Mouse (Mus musculus) hindbrain, embryonic 14.5 days (tissue): ENCODE data around the gene Lenep. TPM values are rescaled to one million over a fixed set of nuclear protein-coding genes. Genes with fewer than 3 reads are reported as not detected.
"Not testable (repeated sequence)": the region's sequence is repeated elsewhere in the genome, so short reads cannot be mapped to it uniquely, and the experiment has no call there.

Experiments
- ATAC-seq: fragments of 200-750 bp; cut with Nextera tagmentation; 2 replicates; pipeline ENCODE4 v1.8.0; 2017; ENCODE audit warnings: moderate number of reproducible peaks, mild to moderate bottlenecking, moderate TSS enrichment, moderate library complexity; ENCODE audit not compliant: low FRiP score
- DNase-seq: peaks from one replicate; pipeline ENCODE4 v3.0.0-alpha.2; 2015; ENCODE audit warnings: low spot score
- H3K27ac ChIP-seq: fragments of 300-500 bp; sonication (generic); 2 replicates; pipeline ENCODE4 v1.5.1; 2014; ENCODE audit warnings: mild to moderate bottlenecking, moderate library complexity
- H3K27me3 ChIP-seq: fragments of 300-500 bp; sonication (generic); 2 replicates; pipeline ENCODE4 v1.6.1; 2014; ENCODE audit warnings: mild to moderate bottlenecking, low read length, mixed read lengths; ENCODE audit not compliant: control insufficient read depth, insufficient read depth
- H3K36me3 ChIP-seq: fragments of 300-500 bp; sonication (generic); replicated peaks from 2 replicates; pipeline ENCODE4 v1.6.1; 2014; ENCODE audit not compliant: control insufficient read depth, insufficient read depth
- H3K4me1 ChIP-seq: fragments of 300-500 bp; sonication (generic); replicated peaks from 2 replicates; pipeline ENCODE4 v1.6.1; 2014; ENCODE audit warnings: antibody characterized with exemption, low read length, mixed read lengths; ENCODE audit not compliant: control insufficient read depth, insufficient read depth
- H3K4me2 ChIP-seq: fragments of 300-500 bp; sonication (generic); replicated peaks from 2 replicates; pipeline ENCODE4 v1.6.1; 2014; ENCODE audit warnings: mild to moderate bottlenecking, moderate library complexity
- H3K4me3 ChIP-seq: fragments of 300-500 bp; sonication (generic); replicated peaks from 2 replicates; pipeline ENCODE4 v1.5.1; 2014; ENCODE audit warnings: mild to moderate bottlenecking, low read length
- H3K9ac ChIP-seq: fragments of 300-500 bp; sonication (generic); 2 replicates; pipeline ENCODE4 v1.6.1; 2014
- H3K9me3 ChIP-seq: fragments of 300-500 bp; sonication (generic); 2 replicates; pipeline ENCODE4 v1.6.1; 2016; ENCODE audit warnings: low read length; ENCODE audit not compliant: control insufficient read depth
- WGBS: fragments of 180-500 bp; shearing (Covaris S2); extraction: QIAGEN DNeasy Blood & Tissue Kit; methylation state at CpG from one replicate; pipeline ENCODE4 v1.1.7; 2014; 5-methylcytosine and 5-hydroxymethylcytosine counted together
- polyA plus RNA-seq: library from polyadenylated mRNA; unstranded; fragments of >200 nt; fragmentation: Nextera tagmentation; extraction: Ambion mirVana; gene quantifications from 2 replicates; pipeline ENCODE4 v1.2.1, GENCODE M21; 2014

Lenep gene
- polyA plus RNA-seq, 1 experiment from 2014 or later = not detected

- ATAC-seq = no peak
- no peak overlapping the region for H3K27ac ChIP-seq
- no peak for DNase-seq
- H3K4me2 ChIP-seq = no peak overlapping the region
- no peaks in the 10 kb centered on the region for H3K9me3 ChIP-seq
- H3K4me3 ChIP-seq = no peak overlapping the region
- peaks cover 18% of the 10 kb centered on the region for H3K4me1 ChIP-seq
- H3K27me3 ChIP-seq = no peaks in the 10 kb centered on the region
- WGBS = 96% methylated on average over 8 of the region's 8 CpGs
- H3K9ac ChIP-seq = no peak overlapping the region
- H3K36me3 ChIP-seq = peaks cover 34% of the 10 kb centered on the region
Observed at GRCm38 (mm10) chr3:89432606-89433005, 30.0 kb upstream of the Lenep start.

GRCm38 (mm10) chr3:89430171-89431159 lies 27.9 kb upstream of the Lenep start, which contains the start of gene Pygo2:
Gene Pygo2, plus strand, starts transcription at chr3:89430214.
- H3K4me1 ChIP-seq = peaks cover 15% of the 10 kb centered on the region
- H3K36me3 ChIP-seq = peaks cover 48% of the 10 kb centered on the region
- WGBS = 2% methylated on average over 65 of the region's 68 CpGs
- no peaks in the 10 kb centered on the region for H3K27me3 ChIP-seq
- DNase-seq (peak; percentile 87), ATAC-seq (peak; percentile 97)
- H3K27ac ChIP-seq = peak within 1 kb of the TSS; percentile 92
- H3K9ac ChIP-seq = peak within 1 kb of the TSS; percentile 97
- H3K4me3 ChIP-seq = peak within 1 kb of the TSS; percentile 95
- peak within 1 kb of the TSS; percentile 87 for H3K4me2 ChIP-seq
- no peaks in the 10 kb centered on the region for H3K9me3 ChIP-seq

- not testable (repeated sequence) for H3K9me3 ChIP-seq, H3K4me2 ChIP-seq, H3K27ac ChIP-seq, H3K9ac ChIP-seq, H3K4me3 ChIP-seq, H3K27me3 ChIP-seq, DNase-seq, ATAC-seq
- Histone ChIP-seq H3K36me3 (peaks cover 46% of the 10 kb centered on the region), H3K4me1 (peaks cover 15% of the 10 kb centered on the region)
- WGBS = 91% methylated on average over 7 of the region's 7 CpGs
Observed at GRCm38 (mm10) chr3:89429021-89429420, 26.4 kb upstream of the Lenep start.

- Histone ChIP-seq H3K9ac (no peak overlapping the region), H3K4me2 (no peak overlapping the region), H3K4me1 (peaks cover 14% of the 10 kb centered on the region), H3K27me3 (no peaks in the 10 kb centered on the region), H3K4me3 (no peak overlapping the region), H3K27ac (no peak overlapping the region), H3K9me3 (no peaks in the 10 kb centered on the region), H3K36me3 (peaks cover 27% of the 10 kb centered on the region)
- ATAC-seq (no peak), DNase-seq (no peak)
- 88% methylated on average over 4 of the region's 4 CpGs for WGBS
Observed at GRCm38 (mm10) chr3:89425876-89426275, 23.3 kb upstream of the Lenep start.

GRCm38 (mm10) chr3:89425141-89425525 lies 22.5 kb upstream of the Lenep start:
- Histone ChIP-seq H3K9ac (no peak overlapping the region), H3K4me2 (no peak overlapping the region), H3K9me3 (no peaks in the 10 kb centered on the region), H3K36me3 (peaks cover 27% of the 10 kb centered on the region), H3K27me3 (no peaks in the 10 kb centered on the region), H3K4me1 (peaks cover 14% of the 10 kb centered on the region), H3K27ac (no peak overlapping the region), H3K4me3 (no peak overlapping the region)
- no peak for ATAC-seq
- 87% methylated on average over 5 of the region's 5 CpGs for WGBS
- no peak for DNase-seq

- H3K4me2 ChIP-seq = no peak overlapping the region
- no peak overlapping the region for H3K27ac ChIP-seq
- no peak for ATAC-seq
- no peaks in the 10 kb centered on the region for H3K9me3 ChIP-seq
- H3K4me3 ChIP-seq = no peak overlapping the region
- peaks cover 18% of the 10 kb centered on the region for H3K4me1 ChIP-seq
- no peak for DNase-seq
- H3K36me3 ChIP-seq = peaks cover 27% of the 10 kb centered on the region
- H3K27me3 ChIP-seq = no peaks in the 10 kb centered on the region
- H3K9ac ChIP-seq = no peak overlapping the region
- 88% methylated on average over 5 of the region's 5 CpGs for WGBS
Observed at GRCm38 (mm10) chr3:89424416-89425140, 22.0 kb upstream of the Lenep start.

- H3K27ac ChIP-seq = no peak overlapping the region
- H3K4me2 ChIP-seq = peak overlapping the region; percentile 56
- H3K9me3 ChIP-seq = no peaks in the 10 kb centered on the region
- H3K4me3 ChIP-seq = peak overlapping the region; percentile 27; the same call in 1 of the 2 replicates
- no peak overlapping the region for H3K9ac ChIP-seq
- ATAC-seq = no peak
- no peak for DNase-seq
- peaks cover 22% of the 10 kb centered on the region for H3K36me3 ChIP-seq
- 71% methylated on average over 6 of the region's 6 CpGs for WGBS
- no peaks in the 10 kb centered on the region for H3K27me3 ChIP-seq
- H3K4me1 ChIP-seq = peaks cover 24% of the 10 kb centered on the region
Observed at GRCm38 (mm10) chr3:89422556-89423205, 20.1 kb upstream of the Lenep start.

GRCm38 (mm10) chr3:89421810-89422473 lies 19.3 kb upstream of the Lenep start:
- peak overlapping the region; percentile 56 for H3K4me2 ChIP-seq
- H3K27ac ChIP-seq = peak overlapping the region; percentile 16; the same call in 1 of the 2 replicates
- no peaks in the 10 kb centered on the region for H3K9me3 ChIP-seq
- no peak for DNase-seq
- ATAC-seq = no peak
- H3K36me3 ChIP-seq = peaks cover 14% of the 10 kb centered on the region
- peak overlapping the region; percentile 27 for H3K4me3 ChIP-seq
- WGBS = 11% methylated on average over 21 of the region's 22 CpGs
- H3K9ac ChIP-seq = peak overlapping the region; percentile 57
- H3K4me1 ChIP-seq = peaks cover 29% of the 10 kb centered on the region
- H3K27me3 ChIP-seq = no peaks in the 10 kb centered on the region
